Mouse (Mus musculus): ENCODE results near the gene Serpinb1a.

DNA sequence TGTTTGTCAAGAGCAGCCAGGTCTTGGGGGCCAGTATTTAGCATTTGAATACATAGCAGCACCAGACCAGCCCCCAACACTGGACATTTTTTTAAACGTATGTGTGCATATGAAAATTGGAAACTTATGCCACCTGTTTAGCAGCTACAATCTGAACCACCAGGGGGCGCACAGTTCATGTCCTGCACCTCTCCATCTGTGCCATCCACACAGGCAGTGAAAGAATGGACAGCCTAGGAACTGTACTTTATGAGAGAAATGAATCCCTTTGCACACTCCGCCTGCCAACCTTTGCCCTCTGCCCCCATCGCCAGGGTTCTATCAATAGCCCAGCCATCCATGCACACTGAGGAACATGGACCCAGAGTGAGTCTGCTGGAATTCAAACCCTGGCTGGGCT is 23.0 kb downstream of the Serpinb1a start:
- no peak for TF ChIP-seq POLR2A (IDR thresholded peaks at IDR 0.05; ENCODE audit: low read depth, low read length)
- peak; percentile 72; the same call in 1 of the 2 replicates for TF ChIP-seq CTCF (IDR thresholded peaks at IDR 0.05; ENCODE audit: borderline replicate concordance, insufficient read depth, low read length)

Measured in embryonic fibroblast, embryonic 13.5 days (primary cell).